Mouse (Mus musculus): ENCODE results near the gene Spint4. TPM values are rescaled to one million over a fixed set of nuclear protein-coding genes. Genes with fewer than 3 reads are reported as not detected.

Spint4 gene
- polyA plus RNA-seq, 1 experiment: not detected

DNA sequence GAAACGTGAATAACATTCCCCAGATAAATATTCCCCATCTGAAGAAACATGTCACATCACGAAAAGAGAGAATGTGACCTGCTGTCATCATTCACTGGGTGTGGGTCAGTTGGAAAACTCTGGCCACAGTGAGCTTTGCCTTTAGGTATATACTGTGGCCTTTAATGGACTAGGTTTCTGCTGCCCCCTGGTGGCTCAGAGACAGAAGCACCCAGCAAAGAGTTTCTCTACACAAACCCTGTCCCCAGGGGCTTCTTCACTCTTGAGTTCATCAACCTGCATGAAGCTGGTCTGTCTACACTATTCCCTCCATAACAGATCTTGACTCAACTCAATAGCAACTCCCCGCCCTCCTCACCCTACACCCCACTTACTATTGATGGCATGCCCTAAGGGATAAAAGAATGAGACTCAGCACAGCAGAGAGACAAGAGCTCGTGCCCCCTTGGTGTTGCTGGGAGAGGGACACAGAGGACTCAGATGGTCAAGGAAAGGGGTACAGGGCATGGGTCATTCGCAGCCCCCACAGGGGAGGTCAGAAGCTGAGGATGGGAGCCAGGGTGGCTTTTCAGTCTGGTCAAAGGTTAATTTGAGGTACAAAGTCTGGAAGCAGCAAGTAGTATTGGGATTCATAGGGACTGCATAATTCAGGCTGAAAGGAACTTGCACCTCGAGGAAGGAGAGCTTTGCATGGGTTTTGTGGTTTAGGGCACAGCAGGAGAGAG is 27.8 kb downstream of the Spint4 start:
- DNase-seq (ENCODE audit: low read depth, low spot score): no peak
- WGBS: 18% methylated on average over 6 of the region's 6 CpGs

DNA sequence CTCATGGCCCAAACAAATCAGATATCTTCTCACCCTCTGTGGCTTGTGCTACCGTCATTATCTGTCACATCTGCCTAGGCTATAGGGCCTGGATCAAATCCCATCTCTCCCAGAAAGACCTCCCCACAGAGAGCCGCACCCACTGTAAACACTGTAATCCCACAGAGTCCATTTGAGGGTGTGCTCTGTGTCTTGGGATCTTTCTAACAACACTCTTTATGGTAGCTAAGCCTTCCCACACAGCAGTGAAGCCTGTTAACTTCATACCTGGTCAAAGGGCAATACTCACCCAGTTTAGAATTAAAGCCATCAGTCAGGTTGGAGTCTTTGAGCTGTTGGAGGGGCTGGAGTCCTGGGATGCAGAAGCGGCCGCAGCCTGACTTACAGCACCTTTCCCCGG is 33.4 kb downstream of the Spint4 start:
- peak; percentile 64 for DNase-seq (ENCODE audit: low read depth, low spot score)
- 30% methylated on average over 5 of the region's 5 CpGs for WGBS

- 63% methylated on average over 2 of the region's 2 CpGs for WGBS
- DNase-seq (ENCODE audit: low read depth, low spot score): no peak
Observed at GRCm38 (mm10) chr2:164733259-164733658, 35.0 kb downstream of the Spint4 start.

- WGBS: 85% methylated on average over 5 of the region's 5 CpGs
- no peak for DNase-seq (ENCODE audit: low read depth, low spot score)
Observed at GRCm38 (mm10) chr2:164734839-164735238, 36.5 kb downstream of the Spint4 start.

DNA sequence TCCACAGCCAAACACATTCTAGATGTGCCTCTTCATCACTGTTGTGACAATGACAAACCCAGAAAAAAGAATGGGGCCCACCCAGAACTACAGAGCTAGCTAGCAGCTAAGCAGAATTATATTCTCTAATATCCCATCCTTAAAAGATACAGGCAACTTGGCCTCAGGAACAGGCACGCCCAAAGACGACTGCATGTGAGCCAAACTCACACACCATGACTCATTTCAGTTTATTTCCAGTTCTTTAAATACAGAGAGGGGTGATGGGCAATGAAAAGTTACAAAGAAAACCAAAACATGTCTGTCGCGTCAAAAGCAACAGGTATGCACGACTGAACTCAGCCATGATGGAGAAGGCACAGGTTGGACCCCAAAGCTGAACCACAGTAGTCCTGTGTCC is 37.1 kb downstream of the Spint4 start:
- no peak for DNase-seq (ENCODE audit: low read depth, low spot score)
- 60% methylated on average over 5 of the region's 5 CpGs for WGBS

GRCm38 (mm10) chr2:164737377-164738090 is 39.2 kb downstream of the Spint4 start:
- peak; percentile 71 for DNase-seq (ENCODE audit: low read depth, low spot score)
- WGBS: 40% methylated on average over 3 of the region's 3 CpGs

GRCm38 (mm10) chr2:164739876-164740275 is 41.6 kb downstream of the Spint4 start:
- 42% methylated on average over 7 of the region's 7 CpGs for WGBS
- DNase-seq (ENCODE audit: low read depth, low spot score): no peak

- 57% methylated on average over 13 of the region's 13 CpGs for WGBS
- no peak for DNase-seq (ENCODE audit: low read depth, low spot score)
Observed at GRCm38 (mm10) chr2:164744987-164745386, 46.7 kb downstream of the Spint4 start.

DNA sequence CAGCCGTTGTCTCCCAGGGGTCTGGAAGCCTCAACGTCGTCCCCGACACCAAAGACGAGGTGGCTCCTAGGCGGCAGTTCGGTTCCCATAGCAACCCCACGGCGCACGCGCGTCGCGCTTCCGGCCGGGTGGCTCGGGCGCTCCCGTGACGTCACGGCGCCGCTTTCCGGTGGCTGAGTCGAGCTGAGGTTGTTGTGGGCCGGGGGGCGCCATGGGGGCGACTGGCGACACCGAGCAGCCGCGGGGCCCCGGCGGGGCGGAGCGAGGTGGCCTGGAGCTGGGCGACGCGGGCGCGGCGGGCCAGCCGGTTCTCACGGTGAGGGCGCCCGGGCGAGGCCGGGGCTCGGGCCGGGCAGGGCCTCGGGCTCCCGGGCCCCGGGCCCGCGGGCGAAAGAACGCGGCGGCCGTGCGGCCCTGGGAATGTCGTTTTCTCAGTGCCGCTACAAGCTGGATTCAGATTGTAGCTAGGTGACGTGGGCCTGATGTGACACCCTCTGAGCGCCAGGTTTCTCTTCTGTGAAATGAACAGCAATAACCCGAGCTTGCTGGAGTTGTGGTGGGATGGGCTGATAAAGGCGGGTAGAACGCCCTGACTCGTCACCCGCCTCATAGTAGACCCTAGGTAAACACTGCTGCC is 47.7 kb downstream of the Spint4 start, which contains the start of the genes Wfdc3 and Dnttip1:
TSS of gene Wfdc3 (minus strand) at position 89 of the 637 bp plus-strand sequence.
TSS of gene Dnttip1 (plus strand) at position 141 of the 637 bp plus-strand sequence.
- DNase-seq (ENCODE audit: low read depth, low spot score): no peak
- WGBS: under 1% methylated on average over 70 of the region's 70 CpGs

DNA sequence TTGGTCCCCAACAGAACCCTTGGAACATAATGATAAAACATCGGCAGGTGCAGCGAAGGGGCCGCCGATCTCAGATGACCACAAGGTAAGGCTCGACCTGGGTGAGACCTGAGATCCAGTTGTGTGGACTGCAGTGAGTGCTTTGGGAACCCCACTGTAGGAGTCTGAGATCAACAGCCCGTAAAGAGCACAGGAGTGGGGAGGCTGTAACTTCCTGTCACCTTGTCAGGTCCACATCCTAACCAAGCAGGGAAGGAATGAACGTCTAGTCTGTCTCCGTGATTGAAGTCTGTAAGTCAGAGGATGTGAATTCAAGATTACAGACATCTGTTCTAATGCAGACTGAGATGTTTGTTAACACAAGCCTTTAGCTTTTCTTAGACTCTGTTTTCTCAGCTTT is 48.4 kb downstream of the Spint4 start:
- WGBS: 15% methylated on average over 8 of the region's 8 CpGs
- DNase-seq (ENCODE audit: low read depth, low spot score): no peak

DNA sequence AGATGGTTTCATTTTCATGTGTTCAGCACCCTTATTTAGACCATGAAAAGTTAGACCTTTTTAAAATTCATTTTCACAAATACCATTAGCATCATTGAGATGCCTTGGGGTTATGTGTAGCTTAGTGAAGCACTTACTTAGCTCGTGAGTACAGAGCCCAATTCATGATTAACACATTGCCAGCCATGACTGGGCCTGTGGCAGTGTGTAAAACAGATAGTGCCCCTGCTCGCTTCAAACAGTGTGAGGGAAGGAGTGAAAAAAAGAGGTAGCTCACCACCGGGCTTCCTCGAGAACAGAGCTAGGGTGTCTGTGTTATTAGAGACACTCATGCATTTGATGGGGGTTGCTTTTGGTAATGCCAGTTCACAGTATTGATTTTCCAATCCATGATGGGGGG is 49.9 kb downstream of the Spint4 start:
- WGBS: 80% methylated on average over 4 of the region's 4 CpGs
- no peak for DNase-seq (ENCODE audit: low read depth, low spot score)

- WGBS: 75% methylated on average over 6 of the region's 6 CpGs
- DNase-seq (ENCODE audit: low read depth, low spot score): no peak
Observed at GRCm38 (mm10) chr2:164748991-164749390, 50.7 kb downstream of the Spint4 start.

Other genes with a start within 250 kb of the Spint4 start
- gene Sys1, start 241.5 kb upstream of the Spint4 start, polyA plus RNA-seq (2012; rRNA removed): 104 and 111 TPM in 2 replicates
- 25.6 and 40.2 TPM in 2 replicates for gene Gm20458, start 237.5 kb upstream of the Spint4 start, polyA plus RNA-seq (2012; rRNA removed)
- not detected in 2 replicates for gene Trp53tg5, start 224.8 kb upstream of the Spint4 start, polyA plus RNA-seq (2012; rRNA removed)
- 69.4 and 96.9 TPM in 2 replicates for gene Dbndd2, start 212.4 kb upstream of the Spint4 start, polyA plus RNA-seq (2012; rRNA removed)
- gene Pigt, start 201.0 kb upstream of the Spint4 start, polyA plus RNA-seq (2012; rRNA removed): 118 and 127 TPM in 2 replicates
- gene Wfdc2, start 136.1 kb upstream of the Spint4 start, polyA plus RNA-seq (2012; rRNA removed): 1.4 and 3.5 TPM in 2 replicates
- gene Spint3, start 125.0 kb upstream of the Spint4 start, polyA plus RNA-seq (2012; rRNA removed): not detected in 2 replicates
- gene Wfdc6a, start 113.1 kb upstream of the Spint4 start, polyA plus RNA-seq (2012; rRNA removed): 0.29 TPM in 1 of 2 replicates, not detected in the other
- not detected in 2 replicates for gene Eppin, start 104.9 kb upstream of the Spint4 start, polyA plus RNA-seq (2012; rRNA removed)
- gene Wfdc6b, start 85.0 kb upstream of the Spint4 start, polyA plus RNA-seq (2012; rRNA removed): not detected in 2 replicates
- gene Wfdc8, start 84.9 kb upstream of the Spint4 start, polyA plus RNA-seq (2012; rRNA removed): 0.05 TPM in 1 of 2 replicates, not detected in the other
- gene Wfdc16, start 59.7 kb upstream of the Spint4 start, polyA plus RNA-seq (2012; rRNA removed): 0.14 TPM in 1 of 2 replicates, not detected in the other
- gene Wfdc10, start 42.5 kb upstream of the Spint4 start, polyA plus RNA-seq (2012; rRNA removed): 0.73 TPM in 1 of 2 replicates, not detected in the other
- gene Wfdc9, start 41.9 kb upstream of the Spint4 start, polyA plus RNA-seq (2012; rRNA removed): not detected in 2 replicates
- gene Wfdc11, start 24.4 kb upstream of the Spint4 start, polyA plus RNA-seq (2012; rRNA removed): not detected in 2 replicates
- gene Wfdc13, start 13.4 kb upstream of the Spint4 start, polyA plus RNA-seq (2012; rRNA removed): 0.10 and 0.32 TPM in 2 replicates
- gene Spint5, start 16.8 kb downstream of the Spint4 start, polyA plus RNA-seq (2012; rRNA removed): not detected in 2 replicates
- gene Wfdc3, start 47.4 kb downstream of the Spint4 start, polyA plus RNA-seq (2012; rRNA removed): 0.19 and 0.22 TPM in 2 replicates
- 17.3 and 27.6 TPM in 2 replicates for gene Dnttip1, start 47.5 kb downstream of the Spint4 start, polyA plus RNA-seq (2012; rRNA removed)
- 154 and 183 TPM in 2 replicates for gene Ube2c, start 71.4 kb downstream of the Spint4 start, polyA plus RNA-seq (2012; rRNA removed)
- gene Tnnc2, start 81.5 kb downstream of the Spint4 start, polyA plus RNA-seq (2012; rRNA removed): 2.2 TPM in 1 of 2 replicates, not detected in the other
- gene Snx21, start 87.3 kb downstream of the Spint4 start, polyA plus RNA-seq (2012; rRNA removed): 9.1 and 9.9 TPM in 2 replicates
- 63.0 and 82.8 TPM in 2 replicates for gene Acot8, start 106.4 kb downstream of the Spint4 start, polyA plus RNA-seq (2012; rRNA removed)
- gene Zswim3, start 106.6 kb downstream of the Spint4 start, polyA plus RNA-seq (2012; rRNA removed): 4.0 and 4.8 TPM in 2 replicates
- gene Zswim1, start 124.2 kb downstream of the Spint4 start, polyA plus RNA-seq (2012; rRNA removed): 8.1 and 8.3 TPM in 2 replicates
- not detected in 2 replicates for gene Spata25, start 130.0 kb downstream of the Spint4 start, polyA plus RNA-seq (2012; rRNA removed)
- 195 and 290 TPM in 2 replicates for gene Ctsa, start 134.4 kb downstream of the Spint4 start, polyA plus RNA-seq (2012; rRNA removed)
- 3.3 and 3.5 TPM in 2 replicates for gene Neurl2, start 135.0 kb downstream of the Spint4 start, polyA plus RNA-seq (2012; rRNA removed)
- gene Pltp, start 159.2 kb downstream of the Spint4 start, polyA plus RNA-seq (2012; rRNA removed): 35.7 and 46.7 TPM in 2 replicates
- 30.8 and 34.3 TPM in 2 replicates for gene Pcif1, start 180.8 kb downstream of the Spint4 start, polyA plus RNA-seq (2012; rRNA removed)
- gene Zfp335, start 213.3 kb downstream of the Spint4 start, polyA plus RNA-seq (2012; rRNA removed): 18.5 and 26.1 TPM in 2 replicates
- gene Mmp9, start 242.3 kb downstream of the Spint4 start, polyA plus RNA-seq (2012; rRNA removed): 6.9 and 21.8 TPM in 2 replicates